Mouse (Mus musculus) brain, embryonic 14.5 days (tissue): ENCODE measurements at regions not wholly inside any gene's neighbourhood (a gene's known extent, or its start where the extent isn't known, plus 50 kb on each side); places are given as distances from the start of the nearest gene placed in this dataset.
A peak's percentile ranks its signal among the peaks of the same experiment; 100 is the strongest.
"Not testable (repeated sequence)": the region's sequence is repeated elsewhere in the genome, so short reads cannot be mapped to it uniquely, and the experiment has no call there.

Experiments used
- DNase-seq: peaks from one replicate; pipeline ENCODE4 v3.0.0-alpha.2; 2011; ENCODE audit warnings: low read depth
- CTCF ChIP-seq: fragments of 200-500 bp; IDR thresholded peaks from 2 replicates; pipeline ENCODE4 v1.5.1; 2012; ENCODE audit warnings: inconsistent platforms, mild to moderate bottlenecking, moderate library complexity, borderline replicate concordance; ENCODE audit not compliant: insufficient read depth, insufficient read length; ENCODE audit errors: extremely low read depth
- POLR2A ChIP-seq: fragments of 200-500 bp; IDR thresholded peaks from 2 replicates; pipeline ENCODE4 v1.6.1; 2012; ENCODE audit warnings: mild to moderate bottlenecking, inconsistent platforms, borderline replicate concordance; ENCODE audit not compliant: poor library complexity, insufficient read depth, insufficient read length, severe bottlenecking; ENCODE audit errors: extremely low read depth

- TF ChIP-seq POLR2A (no peak), CTCF (no peak)
- no peak for DNase-seq
These were observed 166.3 kb upstream of the Rpl38 start for GRCm38 (mm10) chr11:114501869-114502540.

- TF ChIP-seq CTCF (no peak), POLR2A (no peak)
- DNase-seq, result no peak
These were observed 167.9 kb upstream of the Rpl38 start for GRCm38 (mm10) chr11:114500416-114500815.

- DNase-seq, result peak; percentile 60
- no peak for TF ChIP-seq POLR2A
- no peak for TF ChIP-seq CTCF
These were observed 168.7 kb upstream of the Rpl38 start for GRCm38 (mm10) chr11:114499665-114500064.

- TF ChIP-seq POLR2A (no peak), CTCF (no peak)
- peak; percentile 93 for DNase-seq
These were observed 172.8 kb upstream of the Rpl38 start for GRCm38 (mm10) chr11:114495520-114495921.

GRCm38 (mm10) chr11:114486455-114486854, 181.9 kb upstream of the Rpl38 start:
- DNase-seq, result peak; percentile 59
- TF ChIP-seq POLR2A (no peak), CTCF (no peak)

- DNase-seq, result no peak
- no peak for TF ChIP-seq POLR2A
- TF ChIP-seq CTCF, result no peak
These were observed 182.9 kb upstream of the Rpl38 start for GRCm38 (mm10) chr11:114485429-114485828.

- no peak for DNase-seq
- TF ChIP-seq CTCF, result no peak
These were observed 183.7 kb upstream of the Rpl38 start for GRCm38 (mm10) chr11:114484668-114484953.

- no peak for DNase-seq
These were observed 184.3 kb upstream of the Rpl38 start for GRCm38 (mm10) chr11:114483823-114484667.

GRCm38 (mm10) chr11:114483350-114483749, 185.0 kb upstream of the Rpl38 start:
- not testable (repeated sequence) for DNase-seq

More at GRCm38 (mm10) chr11:114483823-114484667, 184.3 kb upstream of the Rpl38 start:
- TF ChIP-seq CTCF, result no peak
- no peak for TF ChIP-seq POLR2A

GRCm38 (mm10) chr11:114482070-114482469, 186.3 kb upstream of the Rpl38 start:
- DNase-seq, result no peak
- TF ChIP-seq CTCF, result no peak
- no peak for TF ChIP-seq POLR2A

- DNase-seq, result no peak
- TF ChIP-seq CTCF (peak; percentile 10; the same call in 1 of the 2 replicates), POLR2A (no peak)
These were observed 187.3 kb upstream of the Rpl38 start for GRCm38 (mm10) chr11:114481037-114481436.

GRCm38 (mm10) chr11:114480119-114480540, 188.2 kb upstream of the Rpl38 start:
- TF ChIP-seq CTCF, result no peak
- TF ChIP-seq POLR2A, result no peak

GRCm38 (mm10) chr11:114478736-114479135, 189.6 kb upstream of the Rpl38 start:
- TF ChIP-seq CTCF (no peak), POLR2A (no peak)
- no peak for DNase-seq

More at GRCm38 (mm10) chr11:114480119-114480540, 188.2 kb upstream of the Rpl38 start:
- DNase-seq, result no peak

GRCm38 (mm10) chr11:114477365-114477764, 191.0 kb upstream of the Rpl38 start:
- TF ChIP-seq CTCF (peak; percentile 45; the same call in 1 of the 2 replicates), POLR2A (no peak)
- no peak for DNase-seq
